ENCODE assay signal across 9 mouse cellular contexts in the genomic region with DNA sequence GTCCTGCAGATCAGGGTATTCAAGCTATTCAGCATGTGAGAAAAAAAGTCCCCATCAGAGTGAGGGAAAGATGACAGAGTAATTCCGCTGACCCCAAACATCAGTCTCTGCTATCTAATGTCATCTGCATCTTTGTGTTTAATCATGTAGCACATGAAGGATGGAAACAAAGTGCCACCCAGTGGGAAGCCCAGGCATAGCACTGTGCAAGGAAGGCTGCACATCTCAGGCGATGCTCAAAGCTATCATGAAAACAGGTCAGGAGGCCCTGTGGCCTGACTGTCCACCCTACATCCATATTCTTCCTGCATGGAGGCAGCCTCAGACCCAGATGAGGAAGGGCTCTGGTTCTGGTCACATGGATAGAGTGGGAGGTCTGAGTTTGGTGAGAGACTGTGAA. TPM values are rescaled to one million over a fixed set of nuclear protein-coding genes. Genes with fewer than 3 reads are reported as not detected.
DNase-seq lines count a peak whose midpoint lies in the region; ATAC-seq and TF ChIP-seq lines count a peak whose summit lies in the region.
"Had no signal": no experiment of that assay in that cellular context is flagged by ENCODE, and none has a peak within 500 bp of the region (broad histone marks: within the 10 kb centered on the region; RNA-seq: fewer than 3 reads in every experiment).

No protein-coding gene starts in this region.

- H3K9ac ChIP-seq in forebrain, embryonic 11.5 days (ENCODE audit: low read length): no peak overlapping the region

- DNase-seq in forebrain, embryonic 11.5 days (ENCODE audit: low spot score): peak; percentile 49
- no peak for DNase-seq in forebrain, embryonic 10.5 days (ENCODE audit: extremely low spot score, low spot score)
- peak; percentile 43 to 49 for DNase-seq in cerebellum, postnatal 36 days
- peak; percentile 44 to 59 for DNase-seq in gastrocnemius, postnatal 36 days
- peak; percentile 37 to 74 for DNase-seq in layer of hippocampus, adult 2 months (ENCODE audit: low spot score in 2 of 2)
- DNase-seq in testis, postnatal 10 days (ENCODE audit: low spot score): peak; percentile 61

- TF ChIP-seq CTCF in E14TG2a.4 (conservative IDR thresholded peaks at IDR 0.05; ENCODE audit: low read length): peak; percentile 67
- TF ChIP-seq CTCF in layer of hippocampus, adult 2 months (conservative IDR thresholded peaks at IDR 0.05): peak; percentile 99

- WGBS in forebrain, embryonic 11.5 days: 81% methylated on average over 2 of the region's 2 CpGs
- 80% methylated on average over 2 of the region's 2 CpGs for WGBS in forebrain, embryonic 10.5 days

- H3K9me3 ChIP-seq in forebrain, embryonic 11.5 days (ENCODE audit: control insufficient read depth, low read length): no peaks in the 10 kb centered on the region
- H3K9me3 ChIP-seq in forebrain, embryonic 10.5 days: no peaks in the 10 kb centered on the region
- no peaks in the 10 kb centered on the region for H3K9me3 ChIP-seq in E14TG2a.4 (ENCODE audit: low read length)

- no peak overlapping the region for H3K27ac ChIP-seq in forebrain, embryonic 11.5 days (ENCODE audit: low read depth, low read length)
- H3K27ac ChIP-seq in forebrain, embryonic 10.5 days: no peak overlapping the region
- H3K27ac ChIP-seq in layer of hippocampus, adult 2 months: no peak overlapping the region

- no peaks in the 10 kb centered on the region for H3K27me3 ChIP-seq in forebrain, embryonic 11.5 days (ENCODE audit: control insufficient read depth, insufficient read depth, low read length)
- H3K27me3 ChIP-seq in forebrain, embryonic 10.5 days (ENCODE audit: poor library complexity, severe bottlenecking): no peaks in the 10 kb centered on the region
- no peaks in the 10 kb centered on the region for H3K27me3 ChIP-seq in E14TG2a.4 (ENCODE audit: insufficient read depth, low read length)

- no peak overlapping the region for H3K4me2 ChIP-seq in forebrain, embryonic 11.5 days (ENCODE audit: low read depth, low read length, severe bottlenecking)

- ATAC-seq in forebrain, embryonic 11.5 days (replicated peaks; ENCODE audit: low FRiP score): no peak
- ATAC-seq in megakaryocyte-erythroid progenitor cell, adult 5-6 weeks (replicated peaks; ENCODE audit: low FRiP score, low TSS enrichment, poor library complexity, severe bottlenecking): 0 out of 2 replicates have a peak, but pooled peaks have one; percentile 49

- H3K36me3 ChIP-seq in forebrain, embryonic 11.5 days (ENCODE audit: control insufficient read depth, insufficient read depth, low read length): peaks cover 2% of the 10 kb centered on the region; the same call in 1 of the 2 replicates
- H3K36me3 ChIP-seq in forebrain, embryonic 10.5 days (replicated peaks): peaks cover 91% of the 10 kb centered on the region
- peaks cover 91% of the 10 kb centered on the region for H3K36me3 ChIP-seq in E14TG2a.4 (ENCODE audit: insufficient read depth, low read length)

- H3K4me3 ChIP-seq in forebrain, embryonic 11.5 days (ENCODE audit: low read depth, low read length): no peak overlapping the region
- H3K4me3 ChIP-seq in forebrain, embryonic 10.5 days: no peak overlapping the region
- H3K4me3 ChIP-seq in E14TG2a.4 (replicated peaks; ENCODE audit: low read length): no peak overlapping the region
- H3K4me3 ChIP-seq in layer of hippocampus, adult 2 months: no peak overlapping the region

- H3K4me1 ChIP-seq in forebrain, embryonic 11.5 days (replicated peaks; ENCODE audit: control insufficient read depth, insufficient read depth, low read length): no peaks in the 10 kb centered on the region
- H3K4me1 ChIP-seq in forebrain, embryonic 10.5 days: no peaks in the 10 kb centered on the region
- H3K4me1 ChIP-seq in E14TG2a.4 (replicated peaks; ENCODE audit: low read depth, low read length): peaks cover 14% of the 10 kb centered on the region

- intact Hi-C loops in gastrocnemius, postnatal 36 days (cut with DNase I): loop anchor here (1.0 to 5.0 kb wide), 2 partner anchors 103 to 172 kb away; partner anchors contain the start of genes Gm49601 and Sept5

RNA-seq across cellular contexts. Expression of gene Ufd1, which starts 12.7 kb away (rescaled TPM):
- 87.5 and 102 TPM in 2 replicates for polyA plus RNA-seq in forebrain, embryonic 11.5 days (2014; fragmentation: Nextera tagmentation; extraction: Ambion mirVana)
- 94.5 and 101 TPM in 2 replicates for polyA plus RNA-seq in forebrain, embryonic 10.5 days (2016; fragmentation: Nextera tagmentation; extraction: Ambion mirVana)
- 10 to 100 TPM; 40.3 to 46.4 TPM for total RNA-seq in gastrocnemius, postnatal 36 days (2021)
- 100 to 1,000 TPM; 111 TPM for total RNA-seq in layer of hippocampus, adult 2 months (2021)
- 80.2 and 81.2 TPM in 2 replicates for total RNA-seq in megakaryocyte-erythroid progenitor cell, adult 5-6 weeks (2014; fragmentation: Nextera tagmentation)
- total RNA-seq in megakaryocyte-erythroid progenitor cell, adult 5-6 weeks (2017): 73.7 and 112 TPM in 2 replicates

RNA-seq across cellular contexts. Expression of gene Cdc45, which starts 12.9 kb away (rescaled TPM):
- polyA plus RNA-seq in forebrain, embryonic 11.5 days (2014; fragmentation: Nextera tagmentation; extraction: Ambion mirVana): 75.8 and 82.0 TPM in 2 replicates
- 83.9 and 85.3 TPM in 2 replicates for polyA plus RNA-seq in forebrain, embryonic 10.5 days (2016; fragmentation: Nextera tagmentation; extraction: Ambion mirVana)
- 1 to 10 TPM; 1.6 to 2.1 TPM for total RNA-seq in gastrocnemius, postnatal 36 days (2021)
- 1 to 10 TPM; 2.3 to 2.8 TPM for total RNA-seq in layer of hippocampus, adult 2 months (2021)
- total RNA-seq in megakaryocyte-erythroid progenitor cell, adult 5-6 weeks (2014; fragmentation: Nextera tagmentation): 63.3 and 67.3 TPM in 2 replicates
- total RNA-seq in megakaryocyte-erythroid progenitor cell, adult 5-6 weeks (2017): 58.1 and 69.0 TPM in 2 replicates

RNA-seq across cellular contexts. Expression of gene Cldn5, which starts 22.2 kb away (rescaled TPM):
- polyA plus RNA-seq in forebrain, embryonic 11.5 days (2014; fragmentation: Nextera tagmentation; extraction: Ambion mirVana): 21.1 and 25.8 TPM in 2 replicates
- 23.3 and 25.5 TPM in 2 replicates for polyA plus RNA-seq in forebrain, embryonic 10.5 days (2016; fragmentation: Nextera tagmentation; extraction: Ambion mirVana)
- 10 to 100 TPM in 1 of 2 experiments, 1 to 10 TPM in 1; 9.5 to 13.5 TPM for total RNA-seq in gastrocnemius, postnatal 36 days (2021)
- 10 to 100 TPM; 41.6 to 44.3 TPM for total RNA-seq in layer of hippocampus, adult 2 months (2021)
- not detected in 2 replicates for total RNA-seq in megakaryocyte-erythroid progenitor cell, adult 5-6 weeks (2014; fragmentation: Nextera tagmentation)
- not detected in 2 replicates for total RNA-seq in megakaryocyte-erythroid progenitor cell, adult 5-6 weeks (2017)

RNA-seq across cellular contexts. Expression of gene 2510002D24Rik, which starts 37.5 kb away (rescaled TPM):
- polyA plus RNA-seq in forebrain, embryonic 11.5 days (2014; fragmentation: Nextera tagmentation; extraction: Ambion mirVana): 23.9 and 28.2 TPM in 2 replicates
- 29.7 and 31.3 TPM in 2 replicates for polyA plus RNA-seq in forebrain, embryonic 10.5 days (2016; fragmentation: Nextera tagmentation; extraction: Ambion mirVana)
- total RNA-seq in gastrocnemius, postnatal 36 days (2021): 10 to 100 TPM; 14.4 to 17.6 TPM
- total RNA-seq in layer of hippocampus, adult 2 months (2021): 10 to 100 TPM; 27.5 to 30.9 TPM
- total RNA-seq in megakaryocyte-erythroid progenitor cell, adult 5-6 weeks (2014; fragmentation: Nextera tagmentation): 42.7 and 71.2 TPM in 2 replicates
- 52.5 TPM in 2 replicates for total RNA-seq in megakaryocyte-erythroid progenitor cell, adult 5-6 weeks (2017)

RNA-seq across cellular contexts. Expression of gene Gm28539, which starts 37.5 kb away (rescaled TPM):
- not detected in 2 replicates for polyA plus RNA-seq in forebrain, embryonic 11.5 days (2014; fragmentation: Nextera tagmentation; extraction: Ambion mirVana)
- polyA plus RNA-seq in forebrain, embryonic 10.5 days (2016; fragmentation: Nextera tagmentation; extraction: Ambion mirVana): not detected in 2 replicates
- total RNA-seq in gastrocnemius, postnatal 36 days (2021): 1 to 10 TPM in 1 of 2 experiments, not detected in 1; 1.7 TPM
- total RNA-seq in layer of hippocampus, adult 2 months (2021): 10 to 100 TPM in 1 of 2 experiments, 1 to 10 TPM in 1; 1.4 to 10.7 TPM
- total RNA-seq in megakaryocyte-erythroid progenitor cell, adult 5-6 weeks (2014; fragmentation: Nextera tagmentation): not detected in 2 replicates
- not detected in 2 replicates for total RNA-seq in megakaryocyte-erythroid progenitor cell, adult 5-6 weeks (2017)
- polyA plus RNA-seq: stomach, embryonic 16.5 days had no signal

Comparison
In these comparisons a context has a peak if more than half of its experiments do, and no peak if none do; other contexts are left out.
1. RNA of gene Cdc45, which starts 12.9 kb away (total RNA-seq): 58.1 to 69.0 TPM in megakaryocyte-erythroid progenitor cell, adult 5-6 weeks; 2.3 to 2.8 TPM in layer of hippocampus, adult 2 months and 1.6 to 2.1 TPM in gastrocnemius, postnatal 36 days; every median in the first group is over 10 times any median in the second.
2. RNA of gene Cldn5, which starts 22.2 kb away (total RNA-seq): 41.6 to 44.3 TPM in layer of hippocampus, adult 2 months and 9.5 to 13.5 TPM in gastrocnemius, postnatal 36 days; not detected in megakaryocyte-erythroid progenitor cell, adult 5-6 weeks; every median in the first group is over 10 times any median in the second.